Mouse (Mus musculus): ENCODE measurements around the gene 9530068E07Rik. TPM values are rescaled to one million over a fixed set of nuclear protein-coding genes. Genes with fewer than 3 reads are reported as not detected.
"Not testable (repeated sequence)": the region's sequence is repeated elsewhere in the genome, so short reads cannot be mapped to it uniquely, and the experiment has no call there.

Gene 9530068E07Rik
- polyA plus RNA-seq, 1 experiment from 2014 or later: 165 TPM

- no peaks in the 10 kb centered on the region for H3K27me3 ChIP-seq (replicated peaks; ENCODE audit: low read depth, poor library complexity, severe bottlenecking)
- H3K4me3 ChIP-seq: no peak overlapping the region
- H3K27ac ChIP-seq (replicated peaks): no peak overlapping the region
- no peak for DNase-seq (ENCODE audit: low spot score)
- 94% methylated on average over 14 of the region's 14 CpGs for WGBS
- H3K36me3 ChIP-seq (replicated peaks): peaks cover 96% of the 10 kb centered on the region
- H3K4me1 ChIP-seq: no peaks in the 10 kb centered on the region
- H3K9me3 ChIP-seq: no peaks in the 10 kb centered on the region
These were observed 12.5 kb upstream of the 9530068E07Rik start for GRCm38 (mm10) chr11:52383741-52384140.

GRCm38 (mm10) chr11:52384667-52385066 is 11.6 kb upstream of the 9530068E07Rik start:
- no peak overlapping the region for H3K27ac ChIP-seq (replicated peaks)
- H3K4me1 ChIP-seq: no peaks in the 10 kb centered on the region
- peaks cover 95% of the 10 kb centered on the region for H3K36me3 ChIP-seq (replicated peaks)
- no peaks in the 10 kb centered on the region for H3K27me3 ChIP-seq (replicated peaks; ENCODE audit: low read depth, poor library complexity, severe bottlenecking)
- H3K9me3 ChIP-seq: no peaks in the 10 kb centered on the region
- DNase-seq (ENCODE audit: low spot score): no peak
- 58% methylated on average over 3 of the region's 3 CpGs for WGBS
- no peak overlapping the region for H3K4me3 ChIP-seq

- no peaks in the 10 kb centered on the region for H3K27me3 ChIP-seq (replicated peaks; ENCODE audit: low read depth, poor library complexity, severe bottlenecking)
- no peak overlapping the region for H3K4me3 ChIP-seq
- WGBS: 83% methylated on average over 3 of the region's 3 CpGs
- H3K36me3 ChIP-seq (replicated peaks): peaks cover 89% of the 10 kb centered on the region
- H3K4me1 ChIP-seq: no peaks in the 10 kb centered on the region
- no peak for DNase-seq (ENCODE audit: low spot score)
- H3K27ac ChIP-seq (replicated peaks): no peak overlapping the region
- H3K9me3 ChIP-seq: no peaks in the 10 kb centered on the region
These were observed 9.3 kb upstream of the 9530068E07Rik start for GRCm38 (mm10) chr11:52386892-52387291.

- WGBS: 92% methylated on average over 12 of the region's 12 CpGs
- H3K4me3 ChIP-seq: no peak overlapping the region
- no peaks in the 10 kb centered on the region for H3K27me3 ChIP-seq (replicated peaks; ENCODE audit: low read depth, poor library complexity, severe bottlenecking)
- no peaks in the 10 kb centered on the region for H3K9me3 ChIP-seq
- peaks cover 76% of the 10 kb centered on the region for H3K36me3 ChIP-seq (replicated peaks)
- DNase-seq (ENCODE audit: low spot score): no peak
- no peak overlapping the region for H3K27ac ChIP-seq (replicated peaks)
- H3K4me1 ChIP-seq: no peaks in the 10 kb centered on the region
These were observed 8.1 kb upstream of the 9530068E07Rik start for GRCm38 (mm10) chr11:52388150-52388549.

- H3K4me3 ChIP-seq; H3K4me1 ChIP-seq; H3K27me3 ChIP-seq (replicated peaks; ENCODE audit: low read depth, poor library complexity, severe bottlenecking); H3K27ac ChIP-seq (replicated peaks); H3K9me3 ChIP-seq; DNase-seq (ENCODE audit: low spot score): not testable (repeated sequence)
- H3K36me3 ChIP-seq (replicated peaks): peaks cover 68% of the 10 kb centered on the region
- 90% methylated on average over 5 of the region's 5 CpGs for WGBS
These were observed 7.2 kb upstream of the 9530068E07Rik start for GRCm38 (mm10) chr11:52388979-52389378.

GRCm38 (mm10) chr11:52389933-52390332 is 6.3 kb upstream of the 9530068E07Rik start:
- Histone ChIP-seq H3K4me3 (no peak overlapping the region), H3K27ac (replicated peaks) (no peak overlapping the region), H3K9me3 (no peaks in the 10 kb centered on the region), H3K36me3 (replicated peaks) (peaks cover 60% of the 10 kb centered on the region), H3K4me1 (no peaks in the 10 kb centered on the region), H3K27me3 (replicated peaks; ENCODE audit: low read depth, poor library complexity, severe bottlenecking) (no peaks in the 10 kb centered on the region)
- 91% methylated on average over 7 of the region's 7 CpGs for WGBS
- DNase-seq (ENCODE audit: low spot score): no peak

- WGBS: 79% methylated on average over 4 of the region's 4 CpGs
- no peak for DNase-seq (ENCODE audit: low spot score)
- Histone ChIP-seq H3K27me3 (replicated peaks; ENCODE audit: low read depth, poor library complexity, severe bottlenecking) (no peaks in the 10 kb centered on the region), H3K4me1 (no peaks in the 10 kb centered on the region; the same call in 1 of the 2 replicates), H3K9me3 (no peaks in the 10 kb centered on the region), H3K36me3 (replicated peaks) (peaks cover 31% of the 10 kb centered on the region), H3K4me3 (no peak overlapping the region), H3K27ac (replicated peaks) (no peak overlapping the region)
These were observed 1.7 kb upstream of the 9530068E07Rik start for GRCm38 (mm10) chr11:52394494-52394893.

- peaks cover 5% of the 10 kb centered on the region for H3K4me1 ChIP-seq
- 30% methylated on average over 4 of the region's 4 CpGs for WGBS
- H3K27me3 ChIP-seq (replicated peaks; ENCODE audit: low read depth, poor library complexity, severe bottlenecking): no peaks in the 10 kb centered on the region
- H3K27ac ChIP-seq (replicated peaks): no peak overlapping the region
- H3K36me3 ChIP-seq (replicated peaks): peaks cover 26% of the 10 kb centered on the region
- H3K4me3 ChIP-seq: peak overlapping the region; percentile 98; the same call in 1 of the 2 replicates
- no peak for DNase-seq (ENCODE audit: low spot score)
- H3K9me3 ChIP-seq: no peaks in the 10 kb centered on the region
These were observed 885 bp upstream of the 9530068E07Rik start for GRCm38 (mm10) chr11:52395343-52395742.

GRCm38 (mm10) chr11:52396597-52397188 is 465 bp downstream of the 9530068E07Rik start:
- Histone ChIP-seq H3K4me1 (peaks cover 11% of the 10 kb centered on the region), H3K9me3 (no peaks in the 10 kb centered on the region), H3K36me3 (replicated peaks) (peaks cover 26% of the 10 kb centered on the region), H3K4me3 (peak overlapping the region; percentile 98), H3K27me3 (replicated peaks; ENCODE audit: low read depth, poor library complexity, severe bottlenecking) (no peaks in the 10 kb centered on the region), H3K27ac (replicated peaks) (peak overlapping the region; percentile 98)
- DNase-seq (ENCODE audit: low spot score): peak; percentile 38
- WGBS: 1% methylated on average over 33 of the region's 33 CpGs

GRCm38 (mm10) chr11:52397385-52397987 is 1.3 kb downstream of the 9530068E07Rik start:
- no peaks in the 10 kb centered on the region for H3K27me3 ChIP-seq (replicated peaks; ENCODE audit: low read depth, poor library complexity, severe bottlenecking)
- 86% methylated on average over 4 of the region's 4 CpGs for WGBS
- no peak for DNase-seq (ENCODE audit: low spot score)
- H3K4me1 ChIP-seq: peaks cover 19% of the 10 kb centered on the region
- H3K4me3 ChIP-seq: peak overlapping the region; percentile 98
- H3K9me3 ChIP-seq: no peaks in the 10 kb centered on the region
- peak overlapping the region; percentile 98 for H3K27ac ChIP-seq (replicated peaks)
- H3K36me3 ChIP-seq (replicated peaks): peaks cover 29% of the 10 kb centered on the region

- H3K27me3 ChIP-seq (replicated peaks; ENCODE audit: low read depth, poor library complexity, severe bottlenecking): no peaks in the 10 kb centered on the region
- WGBS: 77% methylated on average over 2 of the region's 2 CpGs
- no peak overlapping the region for H3K27ac ChIP-seq (replicated peaks)
- no peak overlapping the region for H3K4me3 ChIP-seq
- peaks cover 65% of the 10 kb centered on the region for H3K36me3 ChIP-seq (replicated peaks)
- no peak for DNase-seq (ENCODE audit: low spot score)
- peaks cover 25% of the 10 kb centered on the region for H3K4me1 ChIP-seq
- no peaks in the 10 kb centered on the region for H3K9me3 ChIP-seq
These were observed 5.2 kb downstream of the 9530068E07Rik start for GRCm38 (mm10) chr11:52401476-52401875.

- 47% methylated on average over 1 of the region's 1 CpGs for WGBS
- peaks cover 74% of the 10 kb centered on the region for H3K36me3 ChIP-seq (replicated peaks)
These were observed 6.3 kb downstream of the 9530068E07Rik start for GRCm38 (mm10) chr11:52402566-52402965.

GRCm38 (mm10) chr11:52404209-52404608 is 8.0 kb downstream of the 9530068E07Rik start:
- Histone ChIP-seq H3K36me3 (replicated peaks) (peaks cover 76% of the 10 kb centered on the region), H3K27me3 (replicated peaks; ENCODE audit: low read depth, poor library complexity, severe bottlenecking) (no peaks in the 10 kb centered on the region), H3K4me3 (no peak overlapping the region), H3K4me1 (peaks cover 25% of the 10 kb centered on the region), H3K9me3 (no peaks in the 10 kb centered on the region), H3K27ac (replicated peaks) (no peak overlapping the region)
- DNase-seq (ENCODE audit: low spot score): no peak
- WGBS: 90% methylated on average over 5 of the region's 5 CpGs

More at GRCm38 (mm10) chr11:52402566-52402965, 6.3 kb downstream of the 9530068E07Rik start:
- Histone ChIP-seq H3K27me3 (replicated peaks; ENCODE audit: low read depth, poor library complexity, severe bottlenecking) (no peaks in the 10 kb centered on the region), H3K4me3 (no peak overlapping the region), H3K9me3 (no peaks in the 10 kb centered on the region), H3K27ac (replicated peaks) (no peak overlapping the region), H3K4me1 (peaks cover 25% of the 10 kb centered on the region)
- no peak for DNase-seq (ENCODE audit: low spot score)

Measured in embryonic facial prominence, embryonic 10.5 days (tissue).